Mouse (Mus musculus) ES-E14 (cell line): ENCODE measurements around the gene Iqcf5. TPM values are rescaled to one million over a fixed set of nuclear protein-coding genes. Genes with fewer than 3 reads are reported as not detected.

Experiments used
- DNase-seq: peaks from one replicate; pipeline ENCODE4 v3.0.0-alpha.2; 2013; ENCODE audit warnings: low read depth, low spot score
- H3K27ac ChIP-seq: 2 replicates; pipeline ENCODE4 v1.5.1; 2012; ENCODE audit warnings: low read depth, mild to moderate bottlenecking, low read length, moderate library complexity, mixed read lengths; ENCODE audit not compliant: poor library complexity, insufficient read depth, severe bottlenecking
- H3K36me3 ChIP-seq: 2 replicates; pipeline ENCODE4 v1.6.1; 2012; ENCODE audit warnings: mild to moderate bottlenecking, low read length, moderate library complexity, mixed read lengths; ENCODE audit not compliant: control insufficient read depth, poor library complexity, insufficient read depth, severe bottlenecking
- H3K4me1 ChIP-seq, 2 experiments: fragments of 150-350 bp in 1 of 2; sonication (generic) in 1 of 2; 2 replicates each; pipeline ENCODE4 v1.6.1; 2012; ENCODE audit warnings: low read length in 2 of 2, mild to moderate bottlenecking in 1 of 2, mixed read lengths in 1 of 2; ENCODE audit not compliant: control insufficient read depth in 2 of 2, insufficient read depth in 2 of 2, poor library complexity in 1 of 2
- H3K4me3 ChIP-seq, 2 experiments: fragments of 150-350 bp in 1 of 2; sonication (generic) in 1 of 2; 2 replicates each; pipeline ENCODE4 v1.5.1; 2012; ENCODE audit warnings: low read length in 2 of 2, low read depth in 1 of 2, mild to moderate bottlenecking in 1 of 2, mixed read lengths in 1 of 2; ENCODE audit not compliant: insufficient read depth in 1 of 2, poor library complexity in 1 of 2, severe bottlenecking in 1 of 2
- H3K9ac ChIP-seq: 2 replicates; pipeline ENCODE4 v1.6.1; 2012; ENCODE audit warnings: low read depth, mild to moderate bottlenecking, low read length, mixed read lengths; ENCODE audit not compliant: poor library complexity, insufficient read depth, severe bottlenecking
- H3K9me3 ChIP-seq: fragments of 150-350 bp; sonication (generic); 2 replicates; pipeline ENCODE4 v1.6.1; 2012; ENCODE audit warnings: low read depth, mild to moderate bottlenecking, low read length; ENCODE audit not compliant: control insufficient read depth, insufficient read depth
- CHD2 ChIP-seq: IDR thresholded peaks from 2 replicates; pipeline ENCODE4 v1.6.1; 2014; ENCODE audit warnings: mild to moderate bottlenecking, low read depth, low read length, inconsistent platforms
- HCFC1 ChIP-seq: IDR thresholded peaks from 2 replicates; pipeline ENCODE4 v1.6.1; 2012; ENCODE audit warnings: low read length, inconsistent platforms, borderline replicate concordance; ENCODE audit not compliant: insufficient read depth
- MAFK ChIP-seq: IDR thresholded peaks from 2 replicates; pipeline ENCODE4 v1.6.1; 2014; ENCODE audit warnings: mild to moderate bottlenecking, low read depth, low read length, inconsistent platforms; ENCODE audit not compliant: insufficient read depth
- ZC3H11A ChIP-seq: IDR thresholded peaks from 2 replicates; pipeline ENCODE4 v1.6.1; 2012; ENCODE audit warnings: low read depth, mild to moderate bottlenecking, inconsistent platforms, low read length, borderline replicate concordance
- ZNF384 ChIP-seq: IDR thresholded peaks from 2 replicates; pipeline ENCODE4 v1.6.1; 2012; ENCODE audit warnings: low read depth, low read length, inconsistent platforms
- in situ Hi-C, 2 experiments: fragments of 600-800 bp; cut with MboI; formaldehyde crosslinking; loops; one replicate each; pipeline ENCODE4 v1.15.1; 2025; ENCODE audit warnings: low sequenced_read_pairs in 2 of 2, inconsistent platforms in 1 of 2; ENCODE audit not compliant: unreplicated experiment in 2 of 2
- total RNA-seq: library from RNA; depleted of rRNA; stranded (reverse); fragments of 300-350 nt; gene quantifications from 2 replicates; pipeline ENCODE4 v1.2.3, GENCODE M21; 2012

Iqcf5 gene
- total RNA-seq, 1 experiment = 0.89 TPM

DNA sequence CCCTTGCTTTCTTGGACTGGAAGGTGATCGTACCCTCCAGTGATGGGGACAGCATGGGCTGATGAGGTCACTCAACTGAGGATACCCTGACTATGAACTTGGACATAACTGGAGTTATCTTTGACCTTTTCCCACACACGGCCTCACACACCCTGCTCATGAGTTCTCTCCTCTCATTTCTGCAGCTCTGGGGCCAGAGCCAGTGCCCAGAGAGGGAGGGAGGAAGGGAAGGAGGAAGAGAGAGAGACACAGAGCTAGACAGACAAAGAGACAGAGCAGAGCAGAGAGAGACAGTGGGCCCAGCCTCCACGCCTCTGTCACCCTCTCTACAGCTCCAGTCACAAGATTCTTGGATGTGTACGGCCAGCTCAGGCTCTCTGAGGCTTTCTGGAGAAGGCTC is 42.1 kb upstream of the Iqcf5 start:
- in situ Hi-C loops = no loop called here
- Histone ChIP-seq H3K4me3 (no peak overlapping the region), H3K9ac (no peak overlapping the region), H3K36me3 (no peaks in the 10 kb centered on the region), H3K27ac (no peak overlapping the region), H3K4me1 (peaks cover 5 to 30% of the 10 kb centered on the region in 2 experiments; a peak in 2 of 4 replicates), H3K9me3 (no peaks in the 10 kb centered on the region)
- DNase-seq = no peak
- TF ChIP-seq MAFK (no peak), ZNF384 (no peak), CHD2 (no peak), HCFC1 (no peak), ZC3H11A (no peak)

DNA sequence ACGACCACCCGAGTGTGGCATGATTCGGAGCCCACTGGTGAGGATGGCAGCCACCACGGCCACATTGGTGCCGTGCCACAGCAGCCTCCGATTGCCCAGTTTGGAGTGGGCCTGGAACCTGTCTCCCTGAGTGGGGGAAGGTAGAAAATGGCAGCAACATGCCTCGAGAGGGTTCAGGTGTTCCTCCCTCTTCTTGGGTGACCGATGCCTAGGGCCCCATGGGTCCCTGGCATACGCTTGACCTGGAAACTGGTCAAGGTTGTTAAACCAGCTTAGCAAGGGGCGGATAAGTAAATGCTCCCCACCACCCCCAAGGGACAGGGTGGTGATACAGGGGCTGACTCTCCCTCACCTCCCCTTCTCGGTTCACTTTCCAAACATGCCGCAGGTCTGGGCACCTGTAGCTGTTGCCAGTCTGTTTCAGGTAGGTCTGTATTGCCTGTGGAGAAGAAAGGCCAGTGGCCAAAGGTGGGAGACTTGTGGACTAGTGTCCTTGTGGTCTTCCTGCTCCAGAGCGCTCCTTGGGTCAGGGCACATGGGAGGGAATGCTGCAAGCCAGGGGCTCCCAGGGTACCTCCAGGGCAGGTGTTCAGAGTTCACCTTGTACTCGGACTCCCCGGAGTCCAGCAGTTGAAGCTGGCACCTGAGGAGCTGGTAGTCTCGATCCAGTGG is 41.2 kb upstream of the Iqcf5 start:
- Histone ChIP-seq H3K36me3 (no peaks in the 10 kb centered on the region), H3K9me3 (no peaks in the 10 kb centered on the region), H3K4me1 (peaks cover 5 to 30% of the 10 kb centered on the region in 2 experiments; a peak in 2 of 4 replicates), H3K27ac (no peak overlapping the region), H3K4me3 (no peak overlapping the region), H3K9ac (no peak overlapping the region)
- no peak for DNase-seq
- in situ Hi-C loops = no loop called here
- TF ChIP-seq ZC3H11A (no peak), ZNF384 (no peak), CHD2 (no peak)

GRCm38 (mm10) chr9:106473753-106474105 is 40.6 kb upstream of the Iqcf5 start:
- no peaks in the 10 kb centered on the region; the same call in 1 of the 2 replicates for H3K36me3 ChIP-seq
- TF ChIP-seq CHD2 (no peak), ZNF384 (no peak), HCFC1 (no peak), ZC3H11A (no peak), MAFK (no peak)
- DNase-seq = no peak
- in situ Hi-C loops = no loop called here
- no peak overlapping the region for H3K9ac ChIP-seq
- H3K27ac ChIP-seq = no peak overlapping the region
- peaks cover 5 to 30% of the 10 kb centered on the region in 2 experiments; a peak in 2 of 4 replicates for H3K4me1 ChIP-seq
- no peaks in the 10 kb centered on the region for H3K9me3 ChIP-seq
- no peak overlapping the region for H3K4me3 ChIP-seq

GRCm38 (mm10) chr9:106474456-106474855 is 39.9 kb upstream of the Iqcf5 start:
- peak overlapping the region; percentile 31 to 42; a peak in 2 of 4 replicates for H3K4me3 ChIP-seq
- no peaks in the 10 kb centered on the region for H3K9me3 ChIP-seq
- peaks cover 2% of the 10 kb centered on the region for H3K36me3 ChIP-seq
- no peak overlapping the region for H3K27ac ChIP-seq
- DNase-seq = no peak
- H3K4me1 ChIP-seq = peaks cover 5 to 27% of the 10 kb centered on the region in 2 experiments; a peak in 2 of 4 replicates
- in situ Hi-C loops = no loop called here
- TF ChIP-seq ZNF384 = no peak
- no peak for TF ChIP-seq MAFK
- no peak for TF ChIP-seq ZC3H11A
- no peak; the same call in 1 of the 2 replicates for TF ChIP-seq HCFC1
- no peak for TF ChIP-seq CHD2
- no peak overlapping the region; the same call in 1 of the 2 replicates for H3K9ac ChIP-seq

- Histone ChIP-seq H3K4me3 (peak overlapping the region; percentile 27 to 31; a peak in 3 of 4 replicates), H3K27ac (no peak overlapping the region), H3K9ac (no peak overlapping the region), H3K9me3 (no peaks in the 10 kb centered on the region), H3K4me1 (peaks cover 5 to 24% of the 10 kb centered on the region in 2 experiments; a peak in 2 of 4 replicates), H3K36me3 (peaks cover 7% of the 10 kb centered on the region)
- in situ Hi-C loops = no loop called here
- no peak for TF ChIP-seq CHD2
- no peak for TF ChIP-seq ZNF384
- TF ChIP-seq MAFK = no peak
- no peak for TF ChIP-seq HCFC1
- no peak for TF ChIP-seq ZC3H11A
- DNase-seq = no peak
Measured at GRCm38 (mm10) chr9:106475046-106475445, 39.3 kb upstream of the Iqcf5 start.
